Mouse (Mus musculus) cerebellum, postnatal 4 days (tissue): ENCODE measurements around the gene Ccdc74a.

Source experiments
- DNase-seq, 2 experiments: peaks; one replicate each; pipeline ENCODE4 v3.0.0; 2022; ENCODE audit warnings: low spot score in 2 of 2, mixed read lengths in 1 of 2

The Ccdc74a gene

DNA sequence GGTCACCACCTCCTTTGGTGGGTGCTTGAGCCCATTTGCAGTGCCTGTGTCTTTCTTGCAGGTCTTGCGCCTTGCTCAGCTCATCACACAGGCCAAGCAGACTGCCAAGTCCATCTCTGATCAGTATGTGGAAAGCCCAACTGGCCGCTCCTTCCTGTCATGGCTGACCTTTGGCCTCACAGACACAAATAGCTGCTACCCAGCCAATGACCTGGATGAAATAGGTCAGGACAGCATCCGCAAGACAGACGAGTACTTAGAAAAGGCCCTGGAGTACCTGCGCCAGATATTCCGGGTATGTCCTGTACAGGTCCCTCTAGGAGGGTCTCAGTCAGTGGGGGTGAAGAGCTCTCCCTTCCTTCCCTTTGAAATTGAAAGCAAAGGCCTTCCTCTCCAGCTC lies 5.0 kb upstream of the Ccdc74a start:
- DNase-seq: no peak

DNA sequence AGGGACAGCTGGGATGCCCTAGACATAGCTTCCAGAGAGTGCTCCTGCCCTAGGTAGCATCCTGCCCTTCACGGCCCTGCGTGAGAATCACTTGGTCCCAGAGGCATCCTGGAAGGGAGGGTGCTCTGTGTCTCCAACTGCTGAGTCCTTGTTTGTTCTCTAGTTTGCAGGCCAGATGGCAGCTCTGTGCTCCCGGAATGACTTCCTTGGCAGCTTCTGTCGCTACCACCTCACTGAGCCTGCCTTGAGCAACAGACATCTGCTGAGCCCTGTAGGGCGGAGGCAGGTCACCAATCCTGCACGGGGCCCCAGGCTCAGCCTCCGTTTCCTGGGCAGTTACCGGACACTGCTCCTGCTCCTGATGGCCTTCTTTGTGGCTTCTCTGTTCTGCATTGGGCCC lies 4.0 kb upstream of the Ccdc74a start:
- peak in 1 of 2 experiments; percentile 26 for DNase-seq

DNA sequence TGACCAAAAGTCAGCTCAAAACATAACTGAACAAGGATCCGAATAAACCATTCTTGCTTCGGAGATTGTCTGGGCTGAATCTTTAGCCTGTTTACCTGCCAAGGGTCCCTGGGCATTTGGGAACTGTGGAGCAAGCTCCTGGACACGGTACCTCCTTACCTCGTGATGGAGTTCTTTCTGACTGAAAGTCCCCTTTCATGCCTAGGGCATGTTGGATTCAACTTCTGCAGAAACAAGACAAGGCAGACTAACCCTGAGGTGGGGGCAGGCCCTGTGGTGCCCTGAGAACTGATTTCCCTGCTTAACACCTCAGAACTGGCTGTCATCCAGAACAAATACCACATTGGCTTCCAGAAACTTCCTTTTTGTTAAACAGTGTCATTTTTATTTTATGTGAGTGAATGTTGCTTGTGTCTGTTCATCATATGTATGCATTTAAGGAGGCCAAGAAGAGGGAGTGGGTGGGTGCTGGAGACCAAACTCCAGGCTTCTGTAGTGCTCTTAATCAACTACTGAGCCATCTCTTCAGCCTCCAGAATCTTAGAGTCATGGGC lies 2.8 kb upstream of the Ccdc74a start:
- no peak for DNase-seq

DNA sequence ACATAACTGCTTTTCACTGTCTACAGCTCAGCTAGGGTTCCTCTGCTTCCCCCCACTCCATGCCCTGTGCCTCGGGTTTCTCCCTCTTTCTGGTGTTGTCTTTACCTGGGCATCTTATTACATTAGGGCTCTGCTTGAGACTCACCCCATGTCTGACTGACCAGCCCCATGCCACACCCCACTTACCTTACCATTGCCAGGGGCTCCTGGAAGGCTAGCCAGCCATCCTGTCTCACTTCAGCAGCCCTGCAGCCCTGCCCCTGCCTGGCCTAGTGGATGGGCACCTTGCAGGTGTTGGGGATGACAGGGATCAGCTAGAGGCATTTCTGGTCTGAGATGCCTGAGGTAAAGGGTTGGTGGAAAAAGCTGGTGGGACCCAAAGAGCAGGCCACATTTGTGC lies 886 bp downstream of the Ccdc74a start:
- DNase-seq: no peak

DNA sequence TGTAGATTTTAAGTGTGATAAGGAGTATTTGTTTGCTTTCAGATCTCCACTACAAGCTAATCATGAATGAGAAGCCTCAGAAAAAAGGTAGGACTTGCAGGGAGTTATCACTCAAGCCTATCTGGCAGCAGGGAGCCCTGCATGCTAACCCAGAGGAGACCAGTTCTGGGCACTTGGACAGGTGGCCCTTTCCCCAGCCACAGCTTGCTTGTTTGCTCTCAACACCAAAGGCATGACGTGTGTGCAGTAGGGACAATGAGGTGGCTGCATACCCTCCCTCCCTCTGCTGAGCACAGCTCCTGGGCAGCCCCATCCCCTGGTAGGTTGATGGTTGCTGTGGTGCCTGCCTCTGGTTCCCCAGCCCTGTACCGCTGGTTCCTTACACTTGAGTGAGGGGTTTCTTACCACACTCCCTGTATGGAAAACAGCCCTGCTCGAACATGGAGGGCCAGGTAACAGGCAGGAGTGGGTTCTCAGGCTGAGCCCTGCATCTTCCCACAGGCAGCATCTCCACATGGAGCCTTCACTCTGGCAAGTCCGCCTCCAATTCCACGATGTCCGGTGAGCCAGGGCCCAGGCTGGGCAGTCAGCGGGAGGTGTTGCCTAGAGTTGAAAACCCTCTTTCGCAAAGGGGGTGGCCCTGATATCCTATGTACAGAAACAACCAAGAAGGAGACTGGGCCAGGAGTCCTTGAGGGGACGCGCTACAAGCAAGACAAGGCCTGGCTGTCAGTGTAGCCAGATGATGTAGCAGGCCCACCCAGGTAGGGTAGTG lies 1.5 kb downstream of the Ccdc74a start:
- DNase-seq: no peak

DNA sequence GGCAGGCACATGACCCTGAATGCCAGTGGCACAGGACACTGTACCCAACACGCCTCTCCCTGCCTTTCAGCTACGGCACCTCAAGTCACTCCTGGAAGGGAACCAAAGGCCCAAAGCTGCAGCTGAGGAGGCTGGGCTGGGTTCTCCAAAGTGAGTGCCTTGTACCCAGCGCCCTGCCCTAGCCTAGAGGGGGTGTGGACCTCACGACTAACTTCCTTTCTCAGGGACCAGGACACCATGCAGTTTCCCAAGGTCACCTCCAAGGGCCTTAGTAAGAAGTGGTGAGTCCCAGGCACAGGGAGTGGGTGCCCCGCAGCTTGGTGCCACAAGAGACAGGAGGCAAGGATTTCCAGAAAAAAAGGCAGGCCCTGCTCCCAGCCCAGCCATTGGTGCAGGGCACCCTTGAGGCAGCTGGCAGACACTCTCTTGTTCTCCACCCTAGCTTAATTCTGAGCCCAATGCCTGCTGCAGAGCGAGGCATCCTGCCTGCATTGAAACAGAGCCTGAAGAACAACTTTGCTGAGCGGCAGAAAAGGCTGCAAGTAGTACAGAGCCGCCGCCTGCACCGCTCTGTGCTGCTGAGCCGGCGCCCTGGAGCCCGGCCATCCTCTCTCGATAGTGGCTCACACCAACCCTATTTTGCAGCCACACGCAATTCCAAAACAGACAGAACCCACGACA lies 3.8 kb downstream of the Ccdc74a start:
- no peak for DNase-seq

DNA sequence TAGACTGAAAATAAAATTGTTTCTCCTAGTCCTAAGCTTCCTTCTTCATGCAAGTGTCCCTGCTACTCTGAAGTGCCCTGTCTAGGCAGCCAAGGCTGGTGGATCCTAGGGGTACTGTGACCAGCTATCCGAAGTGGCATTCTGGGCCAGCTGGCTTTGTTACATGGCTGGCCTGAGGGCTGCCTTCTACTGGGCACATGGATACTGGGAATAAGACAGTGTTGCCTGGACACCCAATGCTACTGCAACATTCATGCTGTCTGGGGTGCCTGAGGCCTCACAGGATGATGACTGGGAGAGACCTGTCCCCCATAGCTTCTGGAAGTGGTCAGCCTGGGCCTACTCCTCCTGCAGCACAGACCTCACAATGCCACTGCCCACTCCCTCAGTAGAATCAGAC lies 4.4 kb downstream of the Ccdc74a start:
- DNase-seq: no peak

DNA sequence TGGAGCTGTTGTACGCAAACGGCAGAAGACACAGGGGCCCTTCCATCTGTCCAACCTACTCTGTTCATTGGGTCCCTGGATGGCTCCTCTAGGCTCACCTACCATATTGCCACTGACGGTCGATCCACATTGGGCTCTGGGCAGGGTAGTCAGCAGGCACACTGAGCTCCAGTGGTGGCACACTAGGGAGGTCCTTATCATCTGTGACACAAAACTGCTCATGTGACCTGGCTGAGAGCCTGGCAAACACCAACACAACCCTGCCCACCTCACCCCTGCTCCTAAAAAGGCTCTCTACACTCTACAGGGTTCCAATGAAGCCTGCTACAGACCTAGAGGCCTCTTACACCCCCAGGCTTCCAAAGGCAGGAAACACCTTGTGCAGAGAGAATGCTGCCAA lies 6.3 kb downstream of the Ccdc74a start:
- DNase-seq: no peak

DNA sequence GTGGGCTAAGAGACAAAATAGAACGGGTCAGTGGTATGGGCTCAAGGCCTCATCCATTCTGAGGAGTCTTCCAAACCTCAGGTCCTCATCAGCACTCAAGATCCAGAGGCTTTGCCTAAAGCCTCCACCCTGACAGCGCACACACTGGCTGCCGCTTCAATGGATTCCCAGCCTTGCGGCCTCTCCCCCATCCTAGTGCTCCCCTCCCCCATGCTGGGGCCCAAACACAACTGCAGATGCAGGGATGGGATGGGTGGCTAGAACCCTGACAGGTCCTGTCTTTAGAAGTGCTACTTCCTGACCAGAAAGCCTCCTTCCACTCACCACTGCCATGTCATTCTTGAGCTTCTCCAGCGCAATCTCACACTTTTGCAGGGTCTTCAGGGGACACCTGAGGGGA lies 7.3 kb downstream of the Ccdc74a start:
- DNase-seq: no peak

DNA sequence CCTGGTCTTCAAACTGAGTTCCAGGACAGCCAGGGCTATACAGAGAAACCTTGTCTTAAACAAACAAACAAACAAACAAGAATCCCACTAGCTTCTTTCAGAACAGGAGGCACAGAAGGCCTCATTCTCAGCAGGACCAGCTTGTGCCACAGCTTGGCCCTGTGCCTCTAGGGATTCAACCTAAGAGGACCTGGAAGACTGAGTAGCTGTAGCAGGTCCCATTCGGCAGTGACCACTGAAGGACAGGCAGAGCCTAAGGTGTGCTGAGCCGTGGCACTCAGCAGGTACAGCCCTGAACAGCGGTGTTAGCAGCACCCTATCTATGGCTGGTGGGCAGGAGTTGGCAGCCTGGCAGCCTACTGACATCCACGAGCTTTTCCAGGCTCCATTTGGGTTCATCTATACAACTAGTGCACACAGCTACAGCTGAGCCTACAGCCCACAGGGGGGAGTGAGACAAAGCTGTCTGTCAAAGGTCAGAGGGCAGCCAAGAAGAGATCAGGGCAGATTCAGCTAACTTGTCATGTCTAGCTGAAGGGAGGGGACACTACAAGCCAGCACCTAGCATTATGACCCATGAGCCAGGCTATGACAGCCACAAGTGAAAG lies 8.0 kb downstream of the Ccdc74a start:
- no peak for DNase-seq

DNA sequence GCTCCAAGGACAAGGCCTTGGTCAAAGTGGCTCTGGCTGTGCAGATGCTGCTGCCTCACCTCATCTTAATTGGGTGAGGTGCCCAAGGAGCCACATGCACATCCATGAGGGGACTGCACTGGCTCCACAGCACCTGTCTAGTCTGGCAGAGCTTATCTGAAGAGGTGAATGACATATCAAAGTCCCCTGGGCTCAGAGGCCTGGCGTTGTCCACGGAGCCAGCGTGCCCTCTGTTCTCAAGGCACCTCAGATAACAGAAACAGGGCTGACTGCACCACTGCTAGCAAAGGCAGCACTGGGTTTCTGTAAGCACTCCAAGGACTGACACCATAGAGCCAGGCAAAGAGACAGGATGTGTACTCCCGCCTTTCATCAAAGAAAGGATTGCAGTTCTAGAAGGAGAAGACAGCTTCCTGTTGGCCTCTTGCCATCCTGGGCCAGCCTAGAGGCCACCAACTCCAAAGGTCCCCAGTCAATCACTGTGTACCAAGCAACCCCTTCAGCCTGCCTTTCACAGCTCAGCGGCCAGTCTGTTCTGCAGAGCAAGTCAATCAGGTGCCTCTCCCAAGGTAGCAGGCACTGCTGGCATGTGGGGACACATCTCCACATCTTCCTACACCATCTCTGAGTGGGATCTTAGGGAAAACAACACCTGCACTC lies 10.1 kb downstream of the Ccdc74a start:
- DNase-seq: no peak

DNA sequence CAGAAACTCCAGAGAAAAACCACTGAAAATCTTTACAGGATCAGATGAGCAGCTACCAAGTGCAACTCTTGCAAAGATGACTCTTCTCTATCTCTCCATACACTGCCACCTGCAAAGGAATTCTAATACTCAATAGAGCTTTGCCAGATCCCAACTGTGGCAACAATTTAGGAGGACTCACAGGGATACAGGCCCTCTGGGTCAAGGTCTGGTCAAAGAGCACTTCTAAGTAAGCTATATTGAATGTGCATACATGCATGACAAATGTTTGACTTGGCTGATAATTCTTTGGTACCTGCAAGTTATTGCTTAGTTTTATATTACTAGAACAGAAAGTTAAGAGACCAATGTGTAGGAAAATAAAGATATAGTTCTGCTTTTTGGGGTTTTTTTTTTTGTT lies 19.3 kb downstream of the Ccdc74a start:
- DNase-seq: no peak

DNA sequence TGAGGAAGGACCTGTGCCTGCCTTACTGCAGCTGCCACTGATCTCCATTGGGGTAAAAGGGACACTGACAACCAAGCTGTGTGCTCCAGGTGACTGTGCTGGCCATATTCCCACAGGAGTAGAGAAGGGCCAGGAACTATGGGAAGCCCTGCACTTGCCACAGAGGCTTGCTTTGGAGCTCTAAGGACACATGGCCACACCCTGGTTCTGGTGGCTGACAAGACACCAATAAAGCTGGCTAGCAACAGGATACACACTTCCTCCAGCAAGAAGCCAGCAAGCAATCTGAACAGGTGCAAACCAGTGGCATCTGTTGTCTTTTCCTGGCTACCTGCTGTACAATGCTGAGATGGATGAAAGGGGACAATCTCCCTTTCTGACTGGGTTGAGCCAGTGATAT lies 23.6 kb downstream of the Ccdc74a start:
- DNase-seq: no peak

DNA sequence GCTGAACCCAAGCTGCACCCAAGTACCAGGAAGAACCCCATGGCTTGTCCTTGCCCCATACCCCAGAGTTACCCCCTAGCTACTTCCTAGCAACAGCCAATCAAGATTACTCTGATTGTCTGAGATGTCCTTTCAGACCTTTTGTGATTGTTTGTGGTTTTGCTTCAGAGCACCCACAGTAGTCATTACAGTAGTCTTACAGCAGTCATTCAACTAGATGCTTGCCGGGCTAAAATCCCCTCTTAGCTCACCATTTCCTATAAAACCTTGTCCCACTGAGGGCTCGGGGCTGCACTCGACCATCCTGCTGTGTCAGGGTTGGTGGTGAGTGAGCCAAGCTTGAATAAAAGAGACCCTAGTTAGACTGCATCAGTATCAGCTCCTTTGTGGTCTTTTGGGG lies 48.6 kb downstream of the Ccdc74a start:
- no peak for DNase-seq
